ENCODE assay signal across 8 mouse cellular contexts in genomic region chr8:11278101-11278611, GRCm38 (mm10). TPM values are rescaled to one million over a fixed set of nuclear protein-coding genes. Genes with fewer than 3 reads are reported as not detected.
DNase-seq lines count a peak whose midpoint lies in the region; ATAC-seq lines count a peak whose summit lies in the region.

No protein-coding gene starts in this region.

- no peaks in the 10 kb centered on the region for H3K9me3 ChIP-seq in heart, embryonic 16.5 days (replicated peaks; ENCODE audit: control insufficient read depth, low read length)
- no peaks in the 10 kb centered on the region for H3K9me3 ChIP-seq in limb, embryonic 12.5 days

- peaks cover 4% of the 10 kb centered on the region; the same call in 1 of the 2 replicates for H3K36me3 ChIP-seq in heart, embryonic 16.5 days (ENCODE audit: control insufficient read depth, insufficient read depth)
- no peaks in the 10 kb centered on the region; the same call in 1 of the 2 replicates for H3K36me3 ChIP-seq in limb, embryonic 12.5 days

- WGBS in heart, embryonic 16.5 days = 33% methylated on average over 4 of the region's 4 CpGs
- 63% methylated on average over 4 of the region's 4 CpGs for WGBS in limb, embryonic 12.5 days

- peak overlapping the region; percentile 1; the same call in 1 of the 2 replicates for H3K4me2 ChIP-seq in heart, embryonic 16.5 days (ENCODE audit: low read depth, low read length)
- no peak overlapping the region for H3K4me2 ChIP-seq in limb, embryonic 12.5 days

- DNase-seq in cerebellum, postnatal 14 days = peak; percentile 21 to 23
- DNase-seq in cerebellum, adult 11 months = no peak
- DNase-seq in NIH3T3 (ENCODE audit: low read depth) = peak; percentile 59
- no peak for DNase-seq in adrenal gland, adult 8-10 months
- no peak for DNase-seq in layer of hippocampus, postnatal 36 days

- peaks cover 72% of the 10 kb centered on the region for H3K4me1 ChIP-seq in heart, embryonic 16.5 days (ENCODE audit: control insufficient read depth, insufficient read depth, low read length)
- H3K4me1 ChIP-seq in limb, embryonic 12.5 days (replicated peaks) = peaks cover 33% of the 10 kb centered on the region

- H3K27ac ChIP-seq in heart, embryonic 16.5 days (ENCODE audit: low read length) = peak overlapping the region; percentile 53
- peak overlapping the region; percentile 56; the same call in 1 of the 2 replicates for H3K27ac ChIP-seq in limb, embryonic 12.5 days

- 0 out of 2 replicates have a peak overlapping the region, but pooled peaks have one; percentile 21 for H3K9ac ChIP-seq in heart, embryonic 16.5 days (ENCODE audit: low read length)
- no peak overlapping the region for H3K9ac ChIP-seq in limb, embryonic 12.5 days (replicated peaks)

- no peak overlapping the region for H3K4me3 ChIP-seq in heart, embryonic 16.5 days (ENCODE audit: low read length)
- H3K4me3 ChIP-seq in limb, embryonic 12.5 days (replicated peaks) = no peak overlapping the region

- no peak for ATAC-seq in heart, embryonic 16.5 days (replicated peaks; ENCODE audit: extremely low read depth, insufficient read depth, low FRiP score)
- no peak for ATAC-seq in limb, embryonic 12.5 days (ENCODE audit: insufficient number of reproducible peaks, insufficient read depth, low FRiP score, low TSS enrichment, low read depth)
- ATAC-seq in activated CD4-positive, CD25-positive, alpha-beta regulatory T cell, adult 4 months = no peak

- H3K27me3 ChIP-seq in heart, embryonic 16.5 days (ENCODE audit: control insufficient read depth, insufficient read depth, low read length) = no peaks in the 10 kb centered on the region
- no peaks in the 10 kb centered on the region for H3K27me3 ChIP-seq in limb, embryonic 12.5 days

RNA-seq across cellular contexts. Expression of gene Col4a2, which starts 34.4 kb away (rescaled TPM):
- 80.1 and 105 TPM in 2 replicates for polyA plus RNA-seq in heart, embryonic 16.5 days (2015; fragmentation: Nextera tagmentation; extraction: Ambion mirVana)
- 56.3 and 63.5 TPM in 2 replicates for polyA plus RNA-seq in limb, embryonic 12.5 days (2016; fragmentation: Nextera tagmentation; extraction: Ambion mirVana)
- total RNA-seq in adrenal gland, adult 8-10 months (2022) = 100 to 1,000 TPM; 122 to 162 (median 137) TPM
- 10 to 100 TPM; 46.4 to 57.3 TPM for total RNA-seq in layer of hippocampus, postnatal 36 days (2021)
- not detected for polyA plus RNA-seq in activated CD4-positive, CD25-positive, alpha-beta regulatory T cell, adult 4 months (2017; shearing (Covaris generic))

RNA-seq across cellular contexts. Expression of gene Col4a1, which starts 34.5 kb away (rescaled TPM):
- 213 and 274 TPM in 2 replicates for polyA plus RNA-seq in heart, embryonic 16.5 days (2015; fragmentation: Nextera tagmentation; extraction: Ambion mirVana)
- 118 and 133 TPM in 2 replicates for polyA plus RNA-seq in limb, embryonic 12.5 days (2016; fragmentation: Nextera tagmentation; extraction: Ambion mirVana)
- 100 to 1,000 TPM; 276 to 357 (median 298) TPM for total RNA-seq in adrenal gland, adult 8-10 months (2022)
- 10 to 100 TPM; 47.7 to 51.9 TPM for total RNA-seq in layer of hippocampus, postnatal 36 days (2021)
- polyA plus RNA-seq in activated CD4-positive, CD25-positive, alpha-beta regulatory T cell, adult 4 months (2017; shearing (Covaris generic)) = not detected

Comparison
In these comparisons a context has a peak if more than half of its experiments do, and no peak if none do; other contexts are left out.
1. DNase-seq: peak in cerebellum, postnatal 14 days (2 of 2) and NIH3T3 (single experiment); none in cerebellum, adult 11 months (single experiment), adrenal gland, adult 8-10 months (single experiment) and layer of hippocampus, postnatal 36 days (0 of 2).
2. RNA of gene Col4a2, which starts 34.4 kb away (polyA plus RNA-seq): 80.1 to 105 TPM in heart, embryonic 16.5 days and 56.3 to 63.5 TPM in limb, embryonic 12.5 days; not detected in activated CD4-positive, CD25-positive, alpha-beta regulatory T cell, adult 4 months; every median in the first group is over 10 times any median in the second.
3. RNA of gene Col4a1, which starts 34.5 kb away (polyA plus RNA-seq): 213 to 274 TPM in heart, embryonic 16.5 days and 118 to 133 TPM in limb, embryonic 12.5 days; not detected in activated CD4-positive, CD25-positive, alpha-beta regulatory T cell, adult 4 months; every median in the first group is over 100 times any median in the second.